Mouse (Mus musculus): ENCODE results near the gene Rps17. TPM values are rescaled to one million over a fixed set of nuclear protein-coding genes. Genes with fewer than 3 reads are reported as not detected.

Rps17 gene
- polyA plus RNA-seq, 1 experiment from 2014 or later: 1,215 TPM

GRCm38 (mm10) chr7:81319749-81320148, 25.3 kb downstream of the Rps17 start:
- no peak overlapping the region for H3K4me3 ChIP-seq (ENCODE audit: low read length)
- no peak overlapping the region for H3K4me2 ChIP-seq (ENCODE audit: low read depth, low read length)
- no peak overlapping the region for H3K9ac ChIP-seq (ENCODE audit: low read length)
- no peaks in the 10 kb centered on the region for H3K4me1 ChIP-seq (replicated peaks; ENCODE audit: control insufficient read depth, insufficient read depth, low read length)
- no peak overlapping the region for H3K27ac ChIP-seq (ENCODE audit: low read length)
- H3K27me3 ChIP-seq (ENCODE audit: control insufficient read depth, insufficient read depth, low read depth, low read length): no peaks in the 10 kb centered on the region
- 82% methylated on average over 6 of the region's 6 CpGs for WGBS
- no peaks in the 10 kb centered on the region for H3K9me3 ChIP-seq (ENCODE audit: control insufficient read depth, low read length)
- no peaks in the 10 kb centered on the region for H3K36me3 ChIP-seq (ENCODE audit: control insufficient read depth, insufficient read depth, low read length)
- ATAC-seq (ENCODE audit: low read depth): no peak

GRCm38 (mm10) chr7:81315583-81315982, 29.5 kb downstream of the Rps17 start:
- H3K9me3 ChIP-seq (ENCODE audit: control insufficient read depth, low read length): no peaks in the 10 kb centered on the region
- H3K9ac ChIP-seq (ENCODE audit: low read length): no peak overlapping the region
- H3K4me3 ChIP-seq (ENCODE audit: low read length): no peak overlapping the region
- H3K4me2 ChIP-seq (ENCODE audit: low read depth, low read length): no peak overlapping the region
- no peak overlapping the region for H3K27ac ChIP-seq (ENCODE audit: low read length)
- no peaks in the 10 kb centered on the region for H3K4me1 ChIP-seq (replicated peaks; ENCODE audit: control insufficient read depth, insufficient read depth, low read length)
- no peaks in the 10 kb centered on the region for H3K27me3 ChIP-seq (ENCODE audit: control insufficient read depth, insufficient read depth, low read depth, low read length)
- no peaks in the 10 kb centered on the region for H3K36me3 ChIP-seq (ENCODE audit: control insufficient read depth, insufficient read depth, low read length)
- no peak for ATAC-seq (ENCODE audit: low read depth)
- 48% methylated on average over 8 of the region's 8 CpGs for WGBS

DNA sequence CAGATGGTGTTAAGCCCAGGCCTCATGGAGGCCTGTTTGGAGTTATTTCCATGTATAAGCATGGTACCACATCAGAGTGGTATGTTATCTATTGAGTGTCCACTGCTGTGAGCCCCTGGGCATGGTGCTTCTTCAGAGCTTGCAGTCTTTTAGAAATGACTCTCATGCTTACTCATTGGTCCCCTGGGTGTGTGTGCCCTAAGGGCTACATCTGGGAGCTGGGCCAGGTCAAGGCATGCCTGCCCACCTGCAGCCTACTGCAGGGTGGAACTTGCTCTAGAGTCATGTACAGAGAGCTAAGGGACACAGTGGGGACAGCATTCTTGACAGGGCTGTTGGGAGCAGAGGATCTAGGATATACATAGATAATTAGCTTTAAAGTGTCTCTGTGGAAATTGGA, 33.5 kb downstream of the Rps17 start:
- Histone ChIP-seq H3K27me3 (ENCODE audit: control insufficient read depth, insufficient read depth, low read depth, low read length) (no peaks in the 10 kb centered on the region), H3K36me3 (ENCODE audit: control insufficient read depth, insufficient read depth, low read length) (no peaks in the 10 kb centered on the region), H3K4me2 (ENCODE audit: low read depth, low read length) (no peak overlapping the region), H3K27ac (ENCODE audit: low read length) (no peak overlapping the region), H3K4me1 (replicated peaks; ENCODE audit: control insufficient read depth, insufficient read depth, low read length) (no peaks in the 10 kb centered on the region), H3K9me3 (ENCODE audit: control insufficient read depth, low read length) (no peaks in the 10 kb centered on the region), H3K9ac (ENCODE audit: low read length) (no peak overlapping the region), H3K4me3 (ENCODE audit: low read length) (no peak overlapping the region)
- no peak for ATAC-seq (ENCODE audit: low read depth)

DNA sequence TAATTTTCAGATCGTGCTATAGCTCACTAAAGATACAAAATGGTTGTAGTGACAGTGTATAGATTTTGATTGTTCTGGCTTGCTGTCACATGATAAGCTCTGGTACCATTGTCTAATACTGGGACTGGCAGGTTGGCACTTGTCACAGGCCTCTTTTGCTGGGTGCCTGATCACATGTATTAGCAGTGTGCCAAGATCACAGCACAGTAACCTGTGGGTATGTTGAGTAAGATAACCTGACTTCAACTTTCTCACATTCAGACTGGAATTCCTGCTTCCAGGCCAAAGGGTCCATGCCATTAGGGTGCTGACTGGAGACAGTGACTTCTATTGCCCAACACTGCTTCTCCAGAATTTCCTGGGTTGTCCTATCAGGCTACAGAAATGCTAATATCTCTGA, 33.9 kb downstream of the Rps17 start:
- H3K4me2 ChIP-seq (ENCODE audit: low read depth, low read length): no peak overlapping the region
- H3K36me3 ChIP-seq (ENCODE audit: control insufficient read depth, insufficient read depth, low read length): no peaks in the 10 kb centered on the region
- H3K4me3 ChIP-seq (ENCODE audit: low read length): no peak overlapping the region
- no peaks in the 10 kb centered on the region for H3K27me3 ChIP-seq (ENCODE audit: control insufficient read depth, insufficient read depth, low read depth, low read length)
- H3K4me1 ChIP-seq (replicated peaks; ENCODE audit: control insufficient read depth, insufficient read depth, low read length): no peaks in the 10 kb centered on the region
- H3K9me3 ChIP-seq (ENCODE audit: control insufficient read depth, low read length): no peaks in the 10 kb centered on the region
- no peak for ATAC-seq (ENCODE audit: low read depth)
- WGBS: 92% methylated on average over 1 of the region's 1 CpGs
- no peak overlapping the region for H3K9ac ChIP-seq (ENCODE audit: low read length)
- no peak overlapping the region for H3K27ac ChIP-seq (ENCODE audit: low read length)

DNA sequence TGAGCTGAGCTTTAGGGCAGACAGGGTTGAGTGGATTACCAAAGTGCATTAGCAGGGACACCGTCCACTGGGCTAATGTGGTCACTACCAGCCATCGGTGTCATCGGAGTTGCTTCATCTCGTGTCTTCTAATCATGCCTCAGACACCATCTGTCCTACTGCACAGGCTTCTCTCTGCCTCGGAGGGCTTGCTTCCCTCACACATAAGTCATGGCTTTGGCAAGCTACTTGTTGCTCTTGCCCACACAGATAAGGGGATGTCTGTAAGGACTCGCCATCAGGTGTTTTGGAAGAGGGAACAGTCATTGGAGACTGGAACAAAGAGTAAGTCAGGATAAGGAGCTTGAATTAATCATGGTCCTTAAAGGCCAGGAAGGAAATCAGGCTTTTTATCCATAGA, 35.8 kb downstream of the Rps17 start:
- Histone ChIP-seq H3K9me3 (ENCODE audit: control insufficient read depth, low read length) (no peaks in the 10 kb centered on the region), H3K36me3 (ENCODE audit: control insufficient read depth, insufficient read depth, low read length) (no peaks in the 10 kb centered on the region), H3K27ac (ENCODE audit: low read length) (no peak overlapping the region), H3K9ac (ENCODE audit: low read length) (no peak overlapping the region), H3K27me3 (ENCODE audit: control insufficient read depth, insufficient read depth, low read depth, low read length) (no peaks in the 10 kb centered on the region), H3K4me2 (ENCODE audit: low read depth, low read length) (no peak overlapping the region), H3K4me3 (ENCODE audit: low read length) (no peak overlapping the region), H3K4me1 (replicated peaks; ENCODE audit: control insufficient read depth, insufficient read depth, low read length) (no peaks in the 10 kb centered on the region)
- no peak for ATAC-seq (ENCODE audit: low read depth)
- 82% methylated on average over 6 of the region's 6 CpGs for WGBS

- ATAC-seq (ENCODE audit: low read depth): no peak
- Histone ChIP-seq H3K36me3 (ENCODE audit: control insufficient read depth, insufficient read depth, low read length) (no peaks in the 10 kb centered on the region), H3K9me3 (ENCODE audit: control insufficient read depth, low read length) (no peaks in the 10 kb centered on the region), H3K4me2 (ENCODE audit: low read depth, low read length) (no peak overlapping the region), H3K9ac (ENCODE audit: low read length) (no peak overlapping the region), H3K27me3 (ENCODE audit: control insufficient read depth, insufficient read depth, low read depth, low read length) (no peaks in the 10 kb centered on the region), H3K4me1 (replicated peaks; ENCODE audit: control insufficient read depth, insufficient read depth, low read length) (no peaks in the 10 kb centered on the region), H3K27ac (ENCODE audit: low read length) (no peak overlapping the region), H3K4me3 (ENCODE audit: low read length) (no peak overlapping the region)
- 76% methylated on average over 8 of the region's 8 CpGs for WGBS
These were observed 37.3 kb downstream of the Rps17 start for GRCm38 (mm10) chr7:81307735-81308134.

DNA sequence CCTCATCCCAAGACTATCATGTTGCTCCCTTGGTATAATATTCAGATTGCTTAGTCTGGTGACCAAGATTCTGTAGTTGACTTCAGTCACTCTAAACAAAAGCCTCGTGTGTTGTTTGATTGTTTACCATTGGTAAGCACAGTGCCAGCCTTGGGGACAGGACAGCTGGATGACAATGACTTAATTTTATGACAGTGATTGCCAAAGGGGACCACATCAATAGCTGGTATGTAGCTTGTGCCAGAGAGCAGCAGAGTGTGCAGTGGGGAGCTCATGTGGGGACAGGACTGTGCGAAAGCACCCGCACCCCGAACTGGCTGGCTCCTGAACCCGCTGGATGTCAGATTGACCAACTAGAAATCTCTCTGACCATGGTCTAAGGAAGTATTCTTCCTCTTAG, 40.4 kb downstream of the Rps17 start:
- no peak overlapping the region for H3K4me3 ChIP-seq (ENCODE audit: low read length)
- no peaks in the 10 kb centered on the region for H3K27me3 ChIP-seq (ENCODE audit: control insufficient read depth, insufficient read depth, low read depth, low read length)
- H3K9me3 ChIP-seq (ENCODE audit: control insufficient read depth, low read length): no peaks in the 10 kb centered on the region
- no peaks in the 10 kb centered on the region for H3K4me1 ChIP-seq (replicated peaks; ENCODE audit: control insufficient read depth, insufficient read depth, low read length)
- 82% methylated on average over 5 of the region's 5 CpGs for WGBS
- no peak overlapping the region for H3K9ac ChIP-seq (ENCODE audit: low read length)
- no peak overlapping the region for H3K4me2 ChIP-seq (ENCODE audit: low read depth, low read length)
- no peak for ATAC-seq (ENCODE audit: low read depth)
- no peaks in the 10 kb centered on the region for H3K36me3 ChIP-seq (ENCODE audit: control insufficient read depth, insufficient read depth, low read length)
- no peak overlapping the region for H3K27ac ChIP-seq (ENCODE audit: low read length)

GRCm38 (mm10) chr7:81304100-81304499, 41.0 kb downstream of the Rps17 start:
- ATAC-seq (ENCODE audit: low read depth): no peak
- H3K4me3 ChIP-seq (ENCODE audit: low read length): no peak overlapping the region
- no peak overlapping the region for H3K27ac ChIP-seq (ENCODE audit: low read length)
- H3K9ac ChIP-seq (ENCODE audit: low read length): no peak overlapping the region
- 60% methylated on average over 5 of the region's 5 CpGs for WGBS
- no peaks in the 10 kb centered on the region for H3K36me3 ChIP-seq (ENCODE audit: control insufficient read depth, insufficient read depth, low read length)
- no peaks in the 10 kb centered on the region for H3K27me3 ChIP-seq (ENCODE audit: control insufficient read depth, insufficient read depth, low read depth, low read length)
- no peaks in the 10 kb centered on the region for H3K9me3 ChIP-seq (ENCODE audit: control insufficient read depth, low read length)
- H3K4me2 ChIP-seq (ENCODE audit: low read depth, low read length): no peak overlapping the region
- H3K4me1 ChIP-seq (replicated peaks; ENCODE audit: control insufficient read depth, insufficient read depth, low read length): no peaks in the 10 kb centered on the region

- no peak overlapping the region for H3K4me3 ChIP-seq (ENCODE audit: low read length)
- no peak overlapping the region for H3K9ac ChIP-seq (ENCODE audit: low read length)
- no peaks in the 10 kb centered on the region for H3K9me3 ChIP-seq (ENCODE audit: control insufficient read depth, low read length)
- H3K27me3 ChIP-seq (ENCODE audit: control insufficient read depth, insufficient read depth, low read depth, low read length): no peaks in the 10 kb centered on the region
- no peak for ATAC-seq (ENCODE audit: low read depth)
- no peaks in the 10 kb centered on the region for H3K4me1 ChIP-seq (replicated peaks; ENCODE audit: control insufficient read depth, insufficient read depth, low read length)
- no peak overlapping the region for H3K4me2 ChIP-seq (ENCODE audit: low read depth, low read length)
- no peak overlapping the region for H3K27ac ChIP-seq (ENCODE audit: low read length)
- 81% methylated on average over 2 of the region's 2 CpGs for WGBS
- no peaks in the 10 kb centered on the region for H3K36me3 ChIP-seq (ENCODE audit: control insufficient read depth, insufficient read depth, low read length)
These were observed 41.4 kb downstream of the Rps17 start for GRCm38 (mm10) chr7:81303682-81304081.

GRCm38 (mm10) chr7:81301323-81301722, 43.7 kb downstream of the Rps17 start:
- no peak overlapping the region for H3K4me3 ChIP-seq (ENCODE audit: low read length)
- no peaks in the 10 kb centered on the region for H3K27me3 ChIP-seq (ENCODE audit: control insufficient read depth, insufficient read depth, low read depth, low read length)
- 89% methylated on average over 7 of the region's 7 CpGs for WGBS
- H3K27ac ChIP-seq (ENCODE audit: low read length): no peak overlapping the region
- no peak overlapping the region for H3K4me2 ChIP-seq (ENCODE audit: low read depth, low read length)
- ATAC-seq (ENCODE audit: low read depth): no peak
- H3K4me1 ChIP-seq (replicated peaks; ENCODE audit: control insufficient read depth, insufficient read depth, low read length): 0 out of 2 replicates have a peak, but pooled peaks cover 2% of the 10 kb centered on the region
- H3K9ac ChIP-seq (ENCODE audit: low read length): no peak overlapping the region
- H3K9me3 ChIP-seq (ENCODE audit: control insufficient read depth, low read length): no peaks in the 10 kb centered on the region
- no peaks in the 10 kb centered on the region for H3K36me3 ChIP-seq (ENCODE audit: control insufficient read depth, insufficient read depth, low read length)

All from lung, embryonic 16.5 days (tissue).